Mouse (Mus musculus): ENCODE data around the gene Gm11020. TPM values are rescaled to one million over a fixed set of nuclear protein-coding genes. Genes with fewer than 3 reads are reported as not detected.

Gene Gm11020
- polyA plus RNA-seq, 1 experiment from 2014 or later: not detected

GRCm38 (mm10) chr8:104353186-104353585 is 31.8 kb downstream of the Gm11020 start:
- 64% methylated on average over 5 of the region's 5 CpGs for WGBS
- no peak overlapping the region for H3K4me2 ChIP-seq
- no peaks in the 10 kb centered on the region for H3K36me3 ChIP-seq (ENCODE audit: control insufficient read depth, insufficient read depth, low read length)
- peak; percentile 74 for ATAC-seq (ENCODE audit: low FRiP score)
- no peaks in the 10 kb centered on the region for H3K9me3 ChIP-seq (ENCODE audit: control insufficient read depth, low read length)
- H3K4me3 ChIP-seq (ENCODE audit: low read depth, low read length): no peak overlapping the region
- no peaks in the 10 kb centered on the region for H3K27me3 ChIP-seq (ENCODE audit: control insufficient read depth, insufficient read depth, low read length)
- no peak for DNase-seq (ENCODE audit: low spot score, missing footprints)
- peaks cover 3% of the 10 kb centered on the region; the same call in 1 of the 2 replicates for H3K4me1 ChIP-seq (ENCODE audit: control insufficient read depth, insufficient read depth, low read length)
- no peak overlapping the region for H3K9ac ChIP-seq (ENCODE audit: low read length)
- no peak overlapping the region for H3K27ac ChIP-seq (ENCODE audit: low read depth, low read length)

GRCm38 (mm10) chr8:104354504-104354903 is 33.1 kb downstream of the Gm11020 start:
- Histone ChIP-seq H3K27ac (ENCODE audit: low read depth, low read length) (no peak overlapping the region), H3K4me2 (no peak overlapping the region), H3K9me3 (ENCODE audit: control insufficient read depth, low read length) (no peaks in the 10 kb centered on the region), H3K9ac (ENCODE audit: low read length) (no peak overlapping the region), H3K27me3 (ENCODE audit: control insufficient read depth, insufficient read depth, low read length) (no peaks in the 10 kb centered on the region), H3K36me3 (ENCODE audit: control insufficient read depth, insufficient read depth, low read length) (no peaks in the 10 kb centered on the region), H3K4me3 (ENCODE audit: low read depth, low read length) (no peak overlapping the region), H3K4me1 (ENCODE audit: control insufficient read depth, insufficient read depth, low read length) (peaks cover 3% of the 10 kb centered on the region; the same call in 1 of the 2 replicates)
- no peak for ATAC-seq (ENCODE audit: low FRiP score)
- 94% methylated on average over 10 of the region's 10 CpGs for WGBS
- no peak for DNase-seq (ENCODE audit: low spot score, missing footprints)

GRCm38 (mm10) chr8:104358637-104359036 is 37.3 kb downstream of the Gm11020 start:
- Histone ChIP-seq H3K9me3 (ENCODE audit: control insufficient read depth, low read length) (no peaks in the 10 kb centered on the region), H3K9ac (ENCODE audit: low read length) (no peak overlapping the region), H3K27me3 (ENCODE audit: control insufficient read depth, insufficient read depth, low read length) (no peaks in the 10 kb centered on the region), H3K4me1 (ENCODE audit: control insufficient read depth, insufficient read depth, low read length) (no peaks in the 10 kb centered on the region), H3K36me3 (ENCODE audit: control insufficient read depth, insufficient read depth, low read length) (no peaks in the 10 kb centered on the region), H3K4me2 (no peak overlapping the region), H3K27ac (ENCODE audit: low read depth, low read length) (no peak overlapping the region), H3K4me3 (ENCODE audit: low read depth, low read length) (no peak overlapping the region)
- ATAC-seq (ENCODE audit: low FRiP score) (no peak), DNase-seq (ENCODE audit: low spot score, missing footprints) (peak; percentile 17)
- WGBS: 76% methylated on average over 3 of the region's 3 CpGs

- no peaks in the 10 kb centered on the region for H3K27me3 ChIP-seq (ENCODE audit: control insufficient read depth, insufficient read depth, low read length)
- no peaks in the 10 kb centered on the region for H3K4me1 ChIP-seq (ENCODE audit: control insufficient read depth, insufficient read depth, low read length)
- H3K9me3 ChIP-seq (ENCODE audit: control insufficient read depth, low read length): no peaks in the 10 kb centered on the region
- 66% methylated on average over 15 of the region's 15 CpGs for WGBS
- no peak for ATAC-seq (ENCODE audit: low FRiP score)
- H3K9ac ChIP-seq (ENCODE audit: low read length): no peak overlapping the region
- H3K27ac ChIP-seq (ENCODE audit: low read depth, low read length): no peak overlapping the region
- no peaks in the 10 kb centered on the region for H3K36me3 ChIP-seq (ENCODE audit: control insufficient read depth, insufficient read depth, low read length)
- H3K4me2 ChIP-seq: no peak overlapping the region
- no peak overlapping the region for H3K4me3 ChIP-seq (ENCODE audit: low read depth, low read length)
- DNase-seq (ENCODE audit: low spot score, missing footprints): peak; percentile 61
These were observed 38.5 kb downstream of the Gm11020 start for GRCm38 (mm10) chr8:104359778-104360456.

DNA sequence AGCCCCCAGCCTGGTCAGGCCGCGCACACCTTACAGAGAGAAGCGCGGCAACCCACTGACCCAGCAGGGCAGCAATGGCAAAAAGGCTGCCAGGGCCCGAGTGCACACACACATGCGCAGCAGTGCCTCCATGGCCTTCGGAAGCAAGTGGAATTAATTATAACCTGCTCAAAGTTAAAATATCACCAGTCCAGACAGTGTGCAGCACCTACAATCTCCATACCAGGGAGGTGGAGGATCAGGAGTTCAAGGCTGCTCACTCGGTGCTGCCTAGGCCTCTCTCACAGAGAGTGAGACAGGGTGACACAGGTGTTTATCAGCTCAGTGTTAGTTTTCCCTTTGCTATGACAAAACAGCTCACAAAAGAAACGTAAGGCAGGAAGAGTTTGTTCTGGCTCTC is 44.3 kb downstream of the Gm11020 start:
- H3K36me3 ChIP-seq (ENCODE audit: control insufficient read depth, insufficient read depth, low read length): no peaks in the 10 kb centered on the region
- H3K4me2 ChIP-seq: no peak overlapping the region
- DNase-seq (ENCODE audit: low spot score, missing footprints) (no peak), ATAC-seq (ENCODE audit: low FRiP score) (no peak)
- H3K9ac ChIP-seq (ENCODE audit: low read length): no peak overlapping the region
- H3K4me3 ChIP-seq (ENCODE audit: low read depth, low read length): no peak overlapping the region
- H3K9me3 ChIP-seq (ENCODE audit: control insufficient read depth, low read length): no peaks in the 10 kb centered on the region
- H3K4me1 ChIP-seq (ENCODE audit: control insufficient read depth, insufficient read depth, low read length): no peaks in the 10 kb centered on the region
- no peak overlapping the region for H3K27ac ChIP-seq (ENCODE audit: low read depth, low read length)
- H3K27me3 ChIP-seq (ENCODE audit: control insufficient read depth, insufficient read depth, low read length): no peaks in the 10 kb centered on the region
- WGBS: 89% methylated on average over 9 of the region's 9 CpGs

DNA sequence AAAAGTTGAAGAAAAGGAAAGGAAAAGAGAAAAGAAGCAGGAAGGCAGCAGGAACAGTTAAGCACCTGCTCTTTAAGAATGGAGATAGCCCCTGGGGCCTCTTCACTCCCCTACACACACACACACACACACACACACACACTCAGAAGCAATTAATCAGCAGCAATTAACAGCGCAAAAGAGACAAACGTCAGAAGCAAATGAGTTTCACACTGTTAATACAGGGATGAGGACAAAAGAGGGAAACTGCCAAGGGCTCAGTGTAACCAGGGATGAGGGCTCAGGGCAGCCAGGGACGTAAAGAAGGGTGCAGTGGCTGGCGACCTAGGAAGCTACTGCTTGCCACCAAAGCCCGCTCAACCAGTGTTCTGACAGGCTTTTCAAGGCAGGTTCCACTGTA is 46.0 kb downstream of the Gm11020 start:
- H3K36me3 ChIP-seq (ENCODE audit: control insufficient read depth, insufficient read depth, low read length): no peaks in the 10 kb centered on the region
- WGBS: 69% methylated on average over 5 of the region's 5 CpGs
- no peaks in the 10 kb centered on the region for H3K4me1 ChIP-seq (ENCODE audit: control insufficient read depth, insufficient read depth, low read length)
- no peak overlapping the region for H3K4me2 ChIP-seq
- H3K27me3 ChIP-seq (ENCODE audit: control insufficient read depth, insufficient read depth, low read length): no peaks in the 10 kb centered on the region
- ATAC-seq (ENCODE audit: low FRiP score): no peak
- no peak overlapping the region for H3K4me3 ChIP-seq (ENCODE audit: low read depth, low read length)
- peak; percentile 76 for DNase-seq (ENCODE audit: low spot score, missing footprints)
- no peaks in the 10 kb centered on the region for H3K9me3 ChIP-seq (ENCODE audit: control insufficient read depth, low read length)
- no peak overlapping the region for H3K27ac ChIP-seq (ENCODE audit: low read depth, low read length)
- no peak overlapping the region for H3K9ac ChIP-seq (ENCODE audit: low read length)

- Histone ChIP-seq H3K4me1 (ENCODE audit: control insufficient read depth, insufficient read depth, low read length) (no peaks in the 10 kb centered on the region), H3K36me3 (ENCODE audit: control insufficient read depth, insufficient read depth, low read length) (no peaks in the 10 kb centered on the region), H3K27me3 (ENCODE audit: control insufficient read depth, insufficient read depth, low read length) (no peaks in the 10 kb centered on the region), H3K27ac (ENCODE audit: low read depth, low read length) (no peak overlapping the region), H3K9ac (ENCODE audit: low read length) (no peak overlapping the region), H3K4me2 (no peak overlapping the region), H3K9me3 (ENCODE audit: control insufficient read depth, low read length) (no peaks in the 10 kb centered on the region), H3K4me3 (ENCODE audit: low read depth, low read length) (no peak overlapping the region)
- DNase-seq (ENCODE audit: low spot score, missing footprints) (peak; percentile 54), ATAC-seq (ENCODE audit: low FRiP score) (no peak)
- 85% methylated on average over 12 of the region's 12 CpGs for WGBS
These were observed 48.2 kb downstream of the Gm11020 start for GRCm38 (mm10) chr8:104369591-104369990.

GRCm38 (mm10) chr8:104370071-104370470 is 48.7 kb downstream of the Gm11020 start:
- DNase-seq (ENCODE audit: low spot score, missing footprints): no peak
- no peak overlapping the region for H3K9ac ChIP-seq (ENCODE audit: low read length)
- H3K36me3 ChIP-seq (ENCODE audit: control insufficient read depth, insufficient read depth, low read length): no peaks in the 10 kb centered on the region
- no peaks in the 10 kb centered on the region for H3K9me3 ChIP-seq (ENCODE audit: control insufficient read depth, low read length)
- H3K27me3 ChIP-seq (ENCODE audit: control insufficient read depth, insufficient read depth, low read length): no peaks in the 10 kb centered on the region
- no peaks in the 10 kb centered on the region for H3K4me1 ChIP-seq (ENCODE audit: control insufficient read depth, insufficient read depth, low read length)
- no peak overlapping the region for H3K27ac ChIP-seq (ENCODE audit: low read depth, low read length)
- WGBS: 80% methylated on average over 6 of the region's 6 CpGs
- no peak overlapping the region for H3K4me2 ChIP-seq
- H3K4me3 ChIP-seq (ENCODE audit: low read depth, low read length): no peak overlapping the region
- no peak for ATAC-seq (ENCODE audit: low FRiP score)

- 87% methylated on average over 6 of the region's 6 CpGs for WGBS
- Histone ChIP-seq H3K36me3 (ENCODE audit: control insufficient read depth, insufficient read depth, low read length) (no peaks in the 10 kb centered on the region), H3K27ac (ENCODE audit: low read depth, low read length) (no peak overlapping the region), H3K4me2 (no peak overlapping the region), H3K4me3 (ENCODE audit: low read depth, low read length) (no peak overlapping the region), H3K4me1 (ENCODE audit: control insufficient read depth, insufficient read depth, low read length) (no peaks in the 10 kb centered on the region; the same call in 1 of the 2 replicates), H3K9ac (ENCODE audit: low read length) (no peak overlapping the region), H3K27me3 (ENCODE audit: control insufficient read depth, insufficient read depth, low read length) (no peaks in the 10 kb centered on the region), H3K9me3 (ENCODE audit: control insufficient read depth, low read length) (no peaks in the 10 kb centered on the region)
- DNase-seq (ENCODE audit: low spot score, missing footprints): peak; percentile 47
- no peak for ATAC-seq (ENCODE audit: low FRiP score)
These were observed 49.8 kb downstream of the Gm11020 start for GRCm38 (mm10) chr8:104371121-104371520.
